Mouse (Mus musculus): Measurements from ENCODE around the gene Kat2a. TPM values are rescaled to one million over a fixed set of nuclear protein-coding genes. Genes with fewer than 3 reads are reported as not detected.

The Kat2a gene
- polyA plus RNA-seq, 1 experiment from 2014 or later, result 44.1 TPM

GRCm38 (mm10) chr11:100752294-100752693, 40.0 kb upstream of the Kat2a start:
- H3K4me2 ChIP-seq (ENCODE audit: low read depth, low read length), result no peak overlapping the region
- no peak overlapping the region for H3K27ac ChIP-seq (ENCODE audit: low read length)
- H3K9me3 ChIP-seq (ENCODE audit: control insufficient read depth, low read length), result no peaks in the 10 kb centered on the region
- no peaks in the 10 kb centered on the region for H3K36me3 ChIP-seq (ENCODE audit: control insufficient read depth, insufficient read depth, low read length)
- ATAC-seq (ENCODE audit: low read depth), result no peak
- no peak overlapping the region for H3K9ac ChIP-seq (ENCODE audit: low read length)
- no peak overlapping the region for H3K4me3 ChIP-seq (ENCODE audit: low read length)
- H3K27me3 ChIP-seq (ENCODE audit: control insufficient read depth, insufficient read depth, low read depth, low read length), result 0 out of 2 replicates have a peak, but pooled peaks cover 2% of the 10 kb centered on the region
- no peaks in the 10 kb centered on the region for H3K4me1 ChIP-seq (replicated peaks; ENCODE audit: control insufficient read depth, insufficient read depth, low read length)
- WGBS, result 40% methylated on average over 10 of the region's 10 CpGs

GRCm38 (mm10) chr11:100750127-100750526, 37.9 kb upstream of the Kat2a start:
- Histone ChIP-seq H3K4me3 (ENCODE audit: low read length) (no peak overlapping the region), H3K9ac (ENCODE audit: low read length) (no peak overlapping the region), H3K4me1 (replicated peaks; ENCODE audit: control insufficient read depth, insufficient read depth, low read length) (no peaks in the 10 kb centered on the region), H3K4me2 (ENCODE audit: low read depth, low read length) (no peak overlapping the region), H3K9me3 (ENCODE audit: control insufficient read depth, low read length) (no peaks in the 10 kb centered on the region), H3K27me3 (ENCODE audit: control insufficient read depth, insufficient read depth, low read depth, low read length) (0 out of 2 replicates have a peak, but pooled peaks cover 2% of the 10 kb centered on the region), H3K27ac (ENCODE audit: low read length) (no peak overlapping the region), H3K36me3 (ENCODE audit: control insufficient read depth, insufficient read depth, low read length) (no peaks in the 10 kb centered on the region)
- 88% methylated on average over 16 of the region's 16 CpGs for WGBS
- ATAC-seq (ENCODE audit: low read depth), result no peak

GRCm38 (mm10) chr11:100749469-100749868, 37.2 kb upstream of the Kat2a start:
- H3K4me3 ChIP-seq (ENCODE audit: low read length), result no peak overlapping the region
- 0 out of 2 replicates have a peak overlapping the region, but pooled peaks have one; percentile 19 for H3K4me2 ChIP-seq (ENCODE audit: low read depth, low read length)
- 25% methylated on average over 25 of the region's 25 CpGs for whole genome bisulfite sequencing
- no peak overlapping the region for H3K27ac ChIP-seq (ENCODE audit: low read length)
- ATAC-seq (ENCODE audit: low read depth), result no peak
- H3K9ac ChIP-seq (ENCODE audit: low read length), result no peak overlapping the region
- H3K27me3 ChIP-seq (ENCODE audit: control insufficient read depth, insufficient read depth, low read depth, low read length), result 0 out of 2 replicates have a peak, but pooled peaks cover 2% of the 10 kb centered on the region
- no peaks in the 10 kb centered on the region for H3K4me1 ChIP-seq (replicated peaks; ENCODE audit: control insufficient read depth, insufficient read depth, low read length)
- H3K36me3 ChIP-seq (ENCODE audit: control insufficient read depth, insufficient read depth, low read length), result no peaks in the 10 kb centered on the region
- H3K9me3 ChIP-seq (ENCODE audit: control insufficient read depth, low read length), result no peaks in the 10 kb centered on the region

GRCm38 (mm10) chr11:100748620-100749019, 36.4 kb upstream of the Kat2a start:
- 66% methylated on average over 4 of the region's 4 CpGs for WGBS
- Histone ChIP-seq H3K27ac (ENCODE audit: low read length) (no peak overlapping the region), H3K9me3 (ENCODE audit: control insufficient read depth, low read length) (no peaks in the 10 kb centered on the region), H3K36me3 (ENCODE audit: control insufficient read depth, insufficient read depth, low read length) (no peaks in the 10 kb centered on the region), H3K9ac (ENCODE audit: low read length) (no peak overlapping the region), H3K4me2 (ENCODE audit: low read depth, low read length) (no peak overlapping the region), H3K4me3 (ENCODE audit: low read length) (no peak overlapping the region), H3K27me3 (ENCODE audit: control insufficient read depth, insufficient read depth, low read depth, low read length) (0 out of 2 replicates have a peak, but pooled peaks cover 2% of the 10 kb centered on the region), H3K4me1 (replicated peaks; ENCODE audit: control insufficient read depth, insufficient read depth, low read length) (no peaks in the 10 kb centered on the region)
- no peak for ATAC-seq (ENCODE audit: low read depth)

GRCm38 (mm10) chr11:100747114-100747513, 34.8 kb upstream of the Kat2a start:
- Histone ChIP-seq H3K9ac (ENCODE audit: low read length) (no peak overlapping the region), H3K27me3 (ENCODE audit: control insufficient read depth, insufficient read depth, low read depth, low read length) (0 out of 2 replicates have a peak, but pooled peaks cover 2% of the 10 kb centered on the region)
- no peak for ATAC-seq (ENCODE audit: low read depth)

GRCm38 (mm10) chr11:100746546-100746945, 34.3 kb upstream of the Kat2a start:
- WGBS, result 80% methylated on average over 10 of the region's 10 CpGs
- H3K4me3 ChIP-seq (ENCODE audit: low read length), result no peak overlapping the region
- H3K9ac ChIP-seq (ENCODE audit: low read length), result no peak overlapping the region
- H3K4me2 ChIP-seq (ENCODE audit: low read depth, low read length), result no peak overlapping the region
- 0 out of 2 replicates have a peak, but pooled peaks cover 2% of the 10 kb centered on the region for H3K27me3 ChIP-seq (ENCODE audit: control insufficient read depth, insufficient read depth, low read depth, low read length)
- ATAC-seq (ENCODE audit: low read depth), result no peak
- no peak overlapping the region for H3K27ac ChIP-seq (ENCODE audit: low read length)
- H3K36me3 ChIP-seq (ENCODE audit: control insufficient read depth, insufficient read depth, low read length), result no peaks in the 10 kb centered on the region
- no peaks in the 10 kb centered on the region for H3K9me3 ChIP-seq (ENCODE audit: control insufficient read depth, low read length)
- no peaks in the 10 kb centered on the region for H3K4me1 ChIP-seq (replicated peaks; ENCODE audit: control insufficient read depth, insufficient read depth, low read length)

More at GRCm38 (mm10) chr11:100747114-100747513, 34.8 kb upstream of the Kat2a start:
- H3K27ac ChIP-seq (ENCODE audit: low read length), result no peak overlapping the region
- 62% methylated on average over 5 of the region's 5 CpGs for WGBS
- H3K4me1 ChIP-seq (replicated peaks; ENCODE audit: control insufficient read depth, insufficient read depth, low read length), result no peaks in the 10 kb centered on the region
- H3K36me3 ChIP-seq (ENCODE audit: control insufficient read depth, insufficient read depth, low read length), result no peaks in the 10 kb centered on the region
- no peaks in the 10 kb centered on the region for H3K9me3 ChIP-seq (ENCODE audit: control insufficient read depth, low read length)
- H3K4me2 ChIP-seq (ENCODE audit: low read depth, low read length), result no peak overlapping the region
- H3K4me3 ChIP-seq (ENCODE audit: low read length), result no peak overlapping the region

GRCm38 (mm10) chr11:100745085-100745484, 32.8 kb upstream of the Kat2a start:
- WGBS, result 10% methylated on average over 6 of the region's 6 CpGs
- Histone ChIP-seq H3K9me3 (ENCODE audit: control insufficient read depth, low read length) (no peaks in the 10 kb centered on the region), H3K27me3 (ENCODE audit: control insufficient read depth, insufficient read depth, low read depth, low read length) (0 out of 2 replicates have a peak, but pooled peaks cover 2% of the 10 kb centered on the region), H3K4me2 (ENCODE audit: low read depth, low read length) (no peak overlapping the region), H3K4me1 (replicated peaks; ENCODE audit: control insufficient read depth, insufficient read depth, low read length) (no peaks in the 10 kb centered on the region), H3K9ac (ENCODE audit: low read length) (no peak overlapping the region), H3K36me3 (ENCODE audit: control insufficient read depth, insufficient read depth, low read length) (no peaks in the 10 kb centered on the region), H3K4me3 (ENCODE audit: low read length) (no peak overlapping the region), H3K27ac (ENCODE audit: low read length) (no peak overlapping the region)
- ATAC-seq (ENCODE audit: low read depth), result no peak

- ATAC-seq (ENCODE audit: low read depth), result no peak
- Histone ChIP-seq H3K4me3 (ENCODE audit: low read length) (no peak overlapping the region), H3K9ac (ENCODE audit: low read length) (no peak overlapping the region), H3K4me1 (replicated peaks; ENCODE audit: control insufficient read depth, insufficient read depth, low read length) (peaks cover 11% of the 10 kb centered on the region), H3K9me3 (ENCODE audit: control insufficient read depth, low read length) (no peaks in the 10 kb centered on the region), H3K36me3 (ENCODE audit: control insufficient read depth, insufficient read depth, low read length) (no peaks in the 10 kb centered on the region), H3K4me2 (ENCODE audit: low read depth, low read length) (no peak overlapping the region), H3K27me3 (ENCODE audit: control insufficient read depth, insufficient read depth, low read depth, low read length) (no peaks in the 10 kb centered on the region), H3K27ac (ENCODE audit: low read length) (no peak overlapping the region)
- 60% methylated on average over 6 of the region's 6 CpGs for WGBS
These were observed 29.1 kb upstream of the Kat2a start for GRCm38 (mm10) chr11:100741348-100741747.

GRCm38 (mm10) chr11:100738749-100739148, 26.5 kb upstream of the Kat2a start:
- Histone ChIP-seq H3K27ac (ENCODE audit: low read length) (peak overlapping the region; percentile 44; the same call in 1 of the 2 replicates), H3K9me3 (ENCODE audit: control insufficient read depth, low read length) (no peaks in the 10 kb centered on the region), H3K4me3 (ENCODE audit: low read length) (peak overlapping the region; percentile 99), H3K4me2 (ENCODE audit: low read depth, low read length) (peak overlapping the region; percentile 75), H3K4me1 (replicated peaks; ENCODE audit: control insufficient read depth, insufficient read depth, low read length) (peaks cover 19% of the 10 kb centered on the region), H3K9ac (ENCODE audit: low read length) (peak overlapping the region; percentile 65), H3K27me3 (ENCODE audit: control insufficient read depth, insufficient read depth, low read depth, low read length) (no peaks in the 10 kb centered on the region), H3K36me3 (ENCODE audit: control insufficient read depth, insufficient read depth, low read length) (no peaks in the 10 kb centered on the region)
- ATAC-seq (ENCODE audit: low read depth), result no peak
- 21% methylated on average over 5 of the region's 5 CpGs for WGBS

Measured in lung, embryonic 16.5 days (tissue).